Mouse (Mus musculus) spleen, adult 18-20 months (tissue): ENCODE results near the gene Mrpl51.
A peak's percentile ranks its signal among the peaks of the same experiment; 100 is the strongest.
"Not testable (repeated sequence)": the region's sequence is repeated elsewhere in the genome, so short reads cannot be mapped to it uniquely, and the experiment has no call there.

Experiments used
- DNase-seq, 2 experiments: peaks; one replicate each; pipeline ENCODE4 v3.0.0; 2022; ENCODE audit warnings: mixed read lengths in 2 of 2

Mrpl51 gene

GRCm38 (mm10) chr6:125160854-125161760 is 30.5 kb upstream of the Mrpl51 start:
- no peak for DNase-seq

GRCm38 (mm10) chr6:125161971-125162370 is 29.6 kb upstream of the Mrpl51 start:
- peak; percentile 47 to 73 for DNase-seq

GRCm38 (mm10) chr6:125162615-125163305 is 28.8 kb upstream of the Mrpl51 start:
- DNase-seq, result not testable (repeated sequence)

- no peak for DNase-seq
These were observed 27.6 kb upstream of the Mrpl51 start for GRCm38 (mm10) chr6:125163801-125164657.

- DNase-seq, result peak; percentile 39 to 54
These were observed 26.8 kb upstream of the Mrpl51 start for GRCm38 (mm10) chr6:125164672-125165327.

- DNase-seq, result peak; percentile 94 to 96
These were observed 26.2 kb upstream of the Mrpl51 start for GRCm38 (mm10) chr6:125165328-125165891.

- DNase-seq, result peak in 1 of 2 experiments; percentile 36
These were observed 25.4 kb upstream of the Mrpl51 start, which contains the start of gene Gapdh for GRCm38 (mm10) chr6:125166051-125166751. Gapdh (minus strand) TSS chr6:125166467.

- no peak for DNase-seq
These were observed 24.5 kb upstream of the Mrpl51 start for GRCm38 (mm10) chr6:125166861-125167650.

GRCm38 (mm10) chr6:125168086-125168485 is 23.5 kb upstream of the Mrpl51 start:
- no peak for DNase-seq

- DNase-seq, result no peak
These were observed 21.4 kb upstream of the Mrpl51 start for GRCm38 (mm10) chr6:125170194-125170593.

- DNase-seq, result no peak
These were observed 19.1 kb upstream of the Mrpl51 start for GRCm38 (mm10) chr6:125172474-125172873.

- no peak for DNase-seq
These were observed 18.3 kb upstream of the Mrpl51 start for GRCm38 (mm10) chr6:125173256-125173655.

GRCm38 (mm10) chr6:125175469-125175868 is 16.1 kb upstream of the Mrpl51 start:
- no peak for DNase-seq

- DNase-seq, result no peak
These were observed 12.0 kb upstream of the Mrpl51 start for GRCm38 (mm10) chr6:125179601-125180000.

- no peak for DNase-seq
These were observed 9.5 kb upstream of the Mrpl51 start for GRCm38 (mm10) chr6:125182133-125182532.

- DNase-seq, result no peak
These were observed 5.4 kb upstream of the Mrpl51 start for GRCm38 (mm10) chr6:125186203-125186602.

GRCm38 (mm10) chr6:125190816-125191215 is 785 bp upstream of the Mrpl51 start:
- DNase-seq, result no peak

GRCm38 (mm10) chr6:125192016-125192714 is 564 bp downstream of the Mrpl51 start:
- peak; percentile 83 to 87 for DNase-seq

GRCm38 (mm10) chr6:125192841-125193240 is 1.2 kb downstream of the Mrpl51 start:
- no peak for DNase-seq

GRCm38 (mm10) chr6:125193390-125193789 is 1.8 kb downstream of the Mrpl51 start:
- no peak for DNase-seq
